Mouse (Mus musculus) testis, adult 2 months (tissue): ENCODE measurements at regions not wholly inside any gene's neighbourhood (a gene's known extent, or its start where the extent isn't known, plus 50 kb on each side); places are given as distances from the start of the nearest gene placed in this dataset.

Experiments used
- CTCF ChIP-seq: fragments of 200-500 bp; IDR thresholded peaks from 2 replicates; pipeline ENCODE4 v1.5.1; 2012; ENCODE audit warnings: low read depth, mild to moderate bottlenecking, inconsistent platforms, low read length, moderate library complexity; ENCODE audit not compliant: control insufficient read depth, insufficient read depth, insufficient replicate concordance
- POLR2A ChIP-seq: fragments of 200-500 bp; IDR thresholded peaks from 2 replicates; pipeline ENCODE4 v1.6.1; 2012; ENCODE audit warnings: low read depth, mild to moderate bottlenecking, inconsistent platforms, low read length, moderate library complexity; ENCODE audit not compliant: control insufficient read depth

GRCm38 (mm10) chr5:28819091-28819490 lies 352.0 kb upstream of the Shh start:
- no peak for TF ChIP-seq POLR2A
- TF ChIP-seq CTCF, result no peak
